Mouse (Mus musculus) cerebellum, adult 2 months (tissue): ENCODE measurements around the gene Prpf3.

Source experiments
- CTCF ChIP-seq: fragments of 200-500 bp; IDR thresholded peaks from 2 replicates; pipeline ENCODE4 v1.5.1; 2011; ENCODE audit warnings: low read depth, mild to moderate bottlenecking, control low read depth, low read length, moderate library complexity, borderline replicate concordance; ENCODE audit not compliant: insufficient read depth
- POLR2A ChIP-seq: fragments of 200-500 bp; IDR thresholded peaks from 2 replicates; pipeline ENCODE4 v1.6.1; 2011; ENCODE audit warnings: low read length, control low read depth, borderline replicate concordance; ENCODE audit not compliant: insufficient read depth

DNA sequence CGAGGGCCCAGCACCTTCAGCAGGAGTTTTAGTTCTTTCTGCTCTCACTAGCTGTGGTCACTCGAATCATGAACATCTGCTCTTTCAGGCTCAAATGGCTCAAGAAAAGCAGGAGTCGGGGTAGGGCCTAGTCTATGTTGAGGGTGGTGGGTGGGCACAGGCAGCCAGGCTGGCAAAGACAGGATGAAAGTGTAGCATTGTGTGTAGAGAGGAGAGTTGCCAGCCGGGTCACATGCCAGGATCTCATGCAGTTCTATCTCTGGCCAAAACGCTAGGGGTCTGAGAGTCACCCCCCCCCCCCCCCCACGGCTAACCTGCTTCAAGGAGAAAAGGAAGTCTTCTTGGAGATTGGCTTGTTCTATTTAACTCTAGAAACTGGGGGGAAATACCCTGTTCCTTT lies 47.0 kb upstream of the Prpf3 start:
- TF ChIP-seq POLR2A (no peak), CTCF (no peak)
